Mouse (Mus musculus) MEL (cell line): ENCODE data around the gene Ttc34. TPM values are rescaled to one million over a fixed set of nuclear protein-coding genes. Genes with fewer than 3 reads are reported as not detected.

Source experiments
- DNase-seq: peaks from one replicate; pipeline ENCODE4 v3.0.0; 2011; ENCODE audit warnings: low read depth, low spot score
- H3K27ac ChIP-seq: 2 replicates; pipeline ENCODE4 v1.5.1; 2012; ENCODE audit warnings: low read depth, mild to moderate bottlenecking, control low read depth, low read length, moderate library complexity; ENCODE audit not compliant: control insufficient read depth
- H3K27me3 ChIP-seq, 2 experiments: fragments of 150-350 bp in 1 of 2; sonication (generic) in 1 of 2; 2 replicates each; pipeline ENCODE4 v1.6.1; 2012; ENCODE audit warnings: low read length in 2 of 2, mild to moderate bottlenecking in 2 of 2, improper control_type of control experiment in 1 of 2, moderate library complexity in 1 of 2; ENCODE audit not compliant: insufficient read depth in 2 of 2, control insufficient read depth in 1 of 2
- H3K36me3 ChIP-seq, 2 experiments: 2 replicates each; pipeline ENCODE4 v1.6.1; 2012 to 2014; ENCODE audit warnings: low read length in 2 of 2, improper control_type of control experiment in 1 of 2, inconsistent platforms in 1 of 2, mild to moderate bottlenecking in 1 of 2; ENCODE audit not compliant: insufficient read depth in 2 of 2, control insufficient read depth in 1 of 2
- H3K4me1 ChIP-seq, 2 experiments: fragments of 150-350 bp in 1 of 2; sonication (generic) in 1 of 2; 2 replicates each; pipeline ENCODE4 v1.6.1; 2012; ENCODE audit warnings: low read length in 2 of 2, improper control_type of control experiment in 1 of 2, mild to moderate bottlenecking in 1 of 2; ENCODE audit not compliant: insufficient read depth in 2 of 2, control insufficient read depth in 1 of 2
- H3K4me3 ChIP-seq, 2 experiments: fragments of 150-350 bp in 1 of 2; sonication (generic) in 1 of 2; 2 replicates each; pipeline ENCODE4 v1.5.1; 2012; ENCODE audit warnings: low read depth in 2 of 2, low read length in 2 of 2, mild to moderate bottlenecking in 2 of 2, moderate library complexity in 2 of 2, control low read depth in 1 of 2, improper control_type of control experiment in 1 of 2; ENCODE audit not compliant: control insufficient read depth in 1 of 2, insufficient read depth in 1 of 2
- H3K79me2 ChIP-seq: 2 replicates; pipeline ENCODE4 v1.6.1; 2012; ENCODE audit warnings: mild to moderate bottlenecking, low read length, moderate library complexity; ENCODE audit not compliant: control insufficient read depth, poor library complexity, insufficient read depth
- H3K9ac ChIP-seq: 2 replicates; pipeline ENCODE4 v1.6.1; 2012; ENCODE audit warnings: low read depth, mild to moderate bottlenecking, control low read depth, low read length, moderate library complexity; ENCODE audit not compliant: control insufficient read depth, poor library complexity, severe bottlenecking
- H3K9me3 ChIP-seq: fragments of 150-350 bp; sonication (generic); replicated peaks from 2 replicates; pipeline ENCODE4 v1.6.1; 2012; ENCODE audit warnings: mild to moderate bottlenecking, low read length, improper control_type of control experiment, moderate library complexity; ENCODE audit not compliant: insufficient read depth
- CHD1 ChIP-seq: IDR thresholded peaks from 2 replicates; pipeline ENCODE4 v1.6.1; 2012; ENCODE audit warnings: low read depth, mild to moderate bottlenecking, inconsistent platforms, low read length, improper control_type of control experiment
- CHD2 ChIP-seq: IDR thresholded peaks from 2 replicates; pipeline ENCODE4 v1.6.1; 2011; ENCODE audit warnings: low read length, improper control_type of control experiment
- E2F4 ChIP-seq: IDR thresholded peaks from 2 replicates; pipeline ENCODE4 v1.6.1; 2011; ENCODE audit warnings: low read depth, low read length, improper control_type of control experiment, borderline replicate concordance
- ELF1 ChIP-seq: IDR thresholded peaks from 2 replicates; pipeline ENCODE4 v1.6.1; 2014; ENCODE audit warnings: low read depth, mild to moderate bottlenecking, inconsistent platforms, low read length, improper control_type of control experiment, moderate library complexity
- EP300 ChIP-seq, 2 experiments: IDR thresholded peaks; 2 replicates each; pipeline ENCODE4 v1.6.1; 2011; ENCODE audit warnings: improper control_type of control experiment in 2 of 2, low read length in 2 of 2, low read depth in 1 of 2, mild to moderate bottlenecking in 1 of 2
- ETS1 ChIP-seq: IDR thresholded peaks from 2 replicates; pipeline ENCODE4 v1.6.1; 2012; ENCODE audit warnings: low read depth, mild to moderate bottlenecking, inconsistent platforms, low read length, improper control_type of control experiment, moderate library complexity
- GABPA ChIP-seq: IDR thresholded peaks from 2 replicates; pipeline ENCODE4 v1.6.1; 2012; ENCODE audit warnings: low read depth, mild to moderate bottlenecking, inconsistent platforms, low read length, improper control_type of control experiment, moderate library complexity
- JUND ChIP-seq: IDR thresholded peaks from 2 replicates; pipeline ENCODE4 v1.6.1; 2011; ENCODE audit warnings: low read depth, mild to moderate bottlenecking, improper control_type of control experiment, low read length
- KAT2A ChIP-seq: conservative IDR thresholded peaks from 2 replicates; pipeline ENCODE4 v1.6.1; 2012; ENCODE audit warnings: low read depth, low read length, improper control_type of control experiment, inconsistent platforms
- MAFK ChIP-seq: IDR thresholded peaks from 2 replicates; pipeline ENCODE4 v1.6.1; 2011; ENCODE audit warnings: low read depth, mild to moderate bottlenecking, low read length, improper control_type of control experiment, borderline replicate concordance
- MAZ ChIP-seq: IDR thresholded peaks from 2 replicates; pipeline ENCODE4 v1.6.1; 2012; ENCODE audit warnings: low read depth, mild to moderate bottlenecking, inconsistent platforms, low read length, improper control_type of control experiment
- MEF2A ChIP-seq: IDR thresholded peaks from 2 replicates; pipeline ENCODE4 v1.6.1; 2014; ENCODE audit warnings: low read depth, mild to moderate bottlenecking, inconsistent platforms, low read length, improper control_type of control experiment; ENCODE audit not compliant: poor library complexity, insufficient replicate concordance, severe bottlenecking; ENCODE audit errors: extremely low read depth
- MXI1 ChIP-seq: IDR thresholded peaks from 2 replicates; pipeline ENCODE4 v1.6.1; 2011; ENCODE audit warnings: mild to moderate bottlenecking, low read depth, low read length, improper control_type of control experiment
- MYB ChIP-seq: IDR thresholded peaks from 2 replicates; pipeline ENCODE4 v1.6.1; 2011; ENCODE audit warnings: mild to moderate bottlenecking, low read depth, low read length, improper control_type of control experiment
- NELFE ChIP-seq: IDR thresholded peaks from 2 replicates; pipeline ENCODE4 v1.6.1; 2011; ENCODE audit warnings: low read depth, low read length, improper control_type of control experiment
- NRF1 ChIP-seq: IDR thresholded peaks from 2 replicates; pipeline ENCODE4 v1.6.1; 2014; ENCODE audit warnings: low read depth, mild to moderate bottlenecking, inconsistent platforms, low read length, improper control_type of control experiment, moderate library complexity; ENCODE audit not compliant: poor library complexity, insufficient read depth, severe bottlenecking
- POLR2A ChIP-seq, 2 experiments: IDR thresholded peaks; 2 replicates each; pipeline ENCODE4 v1.6.1; 2011 to 2012; ENCODE audit warnings: low read length in 2 of 2, mild to moderate bottlenecking in 2 of 2, control low read depth in 1 of 2, improper control_type of control experiment in 1 of 2, low read depth in 1 of 2, moderate library complexity in 1 of 2; ENCODE audit not compliant: control insufficient read depth in 1 of 2, insufficient read depth in 1 of 2, poor library complexity in 1 of 2
- POLR2AphosphoS2 ChIP-seq: IDR thresholded peaks from 2 replicates; pipeline ENCODE4 v1.6.1; 2011; ENCODE audit warnings: low read length, improper control_type of control experiment
- RAD21 ChIP-seq: IDR thresholded peaks from 2 replicates; pipeline ENCODE4 v1.6.1; 2011; ENCODE audit warnings: mild to moderate bottlenecking, low read depth, low read length, improper control_type of control experiment
- RCOR1 ChIP-seq: IDR thresholded peaks from 2 replicates; pipeline ENCODE4 v1.6.1; 2012; ENCODE audit warnings: low read depth, mild to moderate bottlenecking, inconsistent platforms, low read length, improper control_type of control experiment
- TAL1 ChIP-seq: IDR thresholded peaks from 2 replicates; pipeline ENCODE4 v1.6.1; 2012; ENCODE audit warnings: mild to moderate bottlenecking, inconsistent platforms, low read length, moderate library complexity, mixed read lengths
- TCF12 ChIP-seq: IDR thresholded peaks from 2 replicates; pipeline ENCODE4 v1.6.1; 2014; ENCODE audit warnings: low read depth, mild to moderate bottlenecking, inconsistent platforms, low read length, improper control_type of control experiment, moderate library complexity
- USF1 ChIP-seq: IDR thresholded peaks from 2 replicates; pipeline ENCODE4 v1.6.1; 2014; ENCODE audit warnings: low read depth, mild to moderate bottlenecking, inconsistent platforms, low read length, improper control_type of control experiment, moderate library complexity
- ZC3H11A ChIP-seq: IDR thresholded peaks from 2 replicates; pipeline ENCODE4 v1.6.1; 2012; ENCODE audit warnings: low read depth, mild to moderate bottlenecking, inconsistent platforms, low read length, improper control_type of control experiment
- ZKSCAN1 ChIP-seq: IDR thresholded peaks from 2 replicates; pipeline ENCODE4 v1.6.1; 2012; ENCODE audit warnings: low read depth, mild to moderate bottlenecking, inconsistent platforms, low read length, improper control_type of control experiment, moderate library complexity
- ZMIZ1 ChIP-seq: IDR thresholded peaks from 2 replicates; pipeline ENCODE4 v1.6.1; 2012; ENCODE audit warnings: low read depth, mild to moderate bottlenecking, inconsistent platforms, low read length, improper control_type of control experiment, moderate library complexity
- ZNF384 ChIP-seq: IDR thresholded peaks from 2 replicates; pipeline ENCODE4 v1.6.1; 2012; ENCODE audit warnings: low read depth, mild to moderate bottlenecking, inconsistent platforms, low read length, improper control_type of control experiment
- polyA plus RNA-seq, 2 experiments: library from polyadenylated mRNA; stranded (reverse) in 1 of 2; unstranded in 1 of 2; fragments of >175 nt in 1 of 2; fragments of >200 nt in 1 of 2; gene quantifications; 2 replicates each; pipeline versions ENCODE4 v1.2.1 to v1.2.4; 2012; ENCODE audit warnings: low replicate concordance in 2 of 2, low read depth in 1 of 2; ENCODE audit not compliant: insufficient read length in 2 of 2, insufficient read depth in 1 of 2, missing spikeins in 1 of 2
- total RNA-seq: library from RNA; depleted of rRNA; stranded (reverse); fragments of 300-350 nt; gene quantifications from 2 replicates; pipeline ENCODE4 v1.2.3, GENCODE M21; 2012

Gene Ttc34
- total and polyA plus RNA-seq, 3 experiments: not detected

DNA sequence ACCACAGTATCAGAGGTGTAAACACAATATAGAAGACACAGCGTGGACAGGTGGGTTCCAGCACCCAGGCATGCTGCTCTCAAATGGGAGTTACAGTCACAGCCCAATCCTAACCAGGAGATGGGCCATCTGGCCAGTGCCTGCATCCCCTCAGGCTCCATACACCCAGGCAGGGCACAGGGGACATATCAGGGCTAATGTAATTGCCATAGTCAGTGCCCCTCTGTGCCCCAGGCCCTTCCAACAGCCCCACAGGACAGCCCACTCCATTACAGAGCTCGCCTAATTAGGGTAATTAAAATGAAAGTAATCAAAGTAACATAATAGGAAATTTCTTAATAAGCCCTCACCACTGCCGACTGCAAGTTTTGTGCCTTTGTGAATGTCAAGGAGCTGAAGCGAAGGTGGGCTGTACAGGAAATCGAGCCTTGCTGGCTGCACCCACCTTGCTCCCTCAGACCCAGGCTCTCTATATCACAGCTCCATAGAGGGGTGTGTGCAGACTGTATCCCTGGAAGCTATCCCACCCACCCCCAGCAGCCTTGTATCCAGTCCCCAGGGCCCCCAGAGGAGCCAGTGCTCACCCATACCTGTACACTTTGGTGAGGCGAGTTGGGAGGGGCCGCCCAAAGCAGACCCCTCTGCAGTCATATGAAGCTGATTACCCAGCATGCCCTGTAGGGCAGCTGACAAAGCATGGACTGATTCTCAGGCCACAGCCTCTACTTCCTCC is 910 bp upstream of the Ttc34 start (continued):
- TF ChIP-seq ELF1 (no peak), ZC3H11A (no peak), NRF1 (no peak), MAFK (no peak)
- TF ChIP-seq, all 39 proteins: peak for 0

DNA sequence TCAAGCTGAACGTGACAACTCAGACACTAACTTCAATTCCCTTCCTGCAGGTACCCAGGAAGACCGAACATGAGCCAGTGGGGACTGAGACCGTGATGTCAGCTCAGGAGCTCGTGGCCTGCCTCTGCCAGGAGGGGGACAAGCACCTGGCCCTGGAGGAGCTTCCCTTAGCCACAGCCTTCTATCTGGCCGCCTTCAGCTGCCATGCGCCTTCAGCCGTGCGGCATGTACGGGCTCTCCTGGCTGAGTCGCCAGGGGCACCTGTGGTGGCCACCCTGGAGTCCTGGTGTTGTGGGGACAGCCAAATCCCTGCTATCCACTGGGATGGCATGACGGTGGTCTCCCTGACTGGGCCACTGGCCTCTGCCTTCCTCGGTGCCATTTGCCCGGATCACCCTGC is 1.5 kb downstream of the Ttc34 start:
- TF ChIP-seq RAD21 (no peak), NELFE (no peak), E2F4 (no peak), TCF12 (no peak), RCOR1 (no peak), ETS1 (no peak), CHD1 (no peak), EP300 (IDR thresholded peaks at IDR 0.05; ENCODE audit: low read depth in 1 of 2, low read length in 2 of 2) (no peak), ZMIZ1 (no peak), NRF1 (no peak), KAT2A (no peak), ZNF384 (no peak), MXI1 (no peak), JUND (no peak), MYB (no peak)
- H3K4me1 ChIP-seq: no peaks in the 10 kb centered on the region
- H3K27ac ChIP-seq: no peak overlapping the region
- H3K4me3 ChIP-seq: no peak overlapping the region
- DNase-seq: no peak
- H3K27me3 ChIP-seq: no peaks in the 10 kb centered on the region
- H3K9me3 ChIP-seq: no peaks in the 10 kb centered on the region
- H3K79me2 ChIP-seq: no peaks in the 10 kb centered on the region
- no peak overlapping the region for H3K9ac ChIP-seq
- no peaks in the 10 kb centered on the region for H3K36me3 ChIP-seq

DNA sequence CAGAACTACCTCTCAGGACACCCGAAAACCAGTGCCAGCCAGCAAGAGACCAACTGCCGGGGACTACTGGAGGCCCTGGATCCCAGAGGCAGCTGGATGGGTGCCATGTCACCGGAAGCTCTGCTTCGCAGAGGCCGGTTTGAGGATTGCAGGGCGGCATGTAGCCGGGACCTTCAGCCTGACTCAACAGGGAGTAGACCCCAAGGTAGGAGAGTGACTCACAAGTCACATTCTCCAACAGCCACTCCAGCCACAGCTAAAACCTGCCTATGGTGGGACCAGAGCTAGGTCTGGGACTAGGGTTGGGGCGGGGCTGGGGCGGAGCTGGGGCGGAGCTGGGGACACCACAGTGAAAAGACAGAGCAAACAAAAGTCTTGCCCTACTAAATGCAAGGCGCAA is 2.1 kb downstream of the Ttc34 start:
- no peak for TF ChIP-seq MAZ
- TF ChIP-seq MEF2A: no peak
- TF ChIP-seq GABPA: no peak
- TF ChIP-seq POLR2AphosphoS2: no peak
- no peak for TF ChIP-seq MYB
- no peak for TF ChIP-seq TAL1
- no peak for TF ChIP-seq TCF12
- no peak for TF ChIP-seq CHD2
- no peak for TF ChIP-seq NRF1
- no peak for TF ChIP-seq ZKSCAN1
- no peak for TF ChIP-seq EP300 (IDR thresholded peaks at IDR 0.05; ENCODE audit: low read depth in 1 of 2, low read length in 2 of 2)
- TF ChIP-seq ETS1: no peak
- no peak for TF ChIP-seq RAD21
- TF ChIP-seq POLR2A (IDR thresholded peaks at IDR 0.05; ENCODE audit: control insufficient read depth in 1 of 2, insufficient read depth in 1 of 2, low read depth in 1 of 2, low read length in 2 of 2, poor library complexity in 1 of 2): no peak
- TF ChIP-seq MXI1: no peak
- TF ChIP-seq USF1: no peak
- no peak for TF ChIP-seq ZNF384
- TF ChIP-seq MAFK: no peak
- no peak for TF ChIP-seq ZMIZ1
- H3K27me3 ChIP-seq: no peaks in the 10 kb centered on the region
- no peaks in the 10 kb centered on the region for H3K4me1 ChIP-seq
- H3K79me2 ChIP-seq: no peaks in the 10 kb centered on the region
- no peak for DNase-seq
- H3K27ac ChIP-seq: no peak overlapping the region
- no peak overlapping the region for H3K4me3 ChIP-seq
- H3K9ac ChIP-seq: no peak overlapping the region
- no peaks in the 10 kb centered on the region for H3K9me3 ChIP-seq
- no peaks in the 10 kb centered on the region for H3K36me3 ChIP-seq
